Mouse (Mus musculus) bone marrow macrophage, adult 2 months (primary cell): ENCODE measurements around the gene Csnk2a1.
"Not testable (repeated sequence)": the region's sequence is repeated elsewhere in the genome, so short reads cannot be mapped to it uniquely, and the experiment has no call there.

Experiments used
- CTCF ChIP-seq: IDR thresholded peaks from 2 replicates; pipeline ENCODE4 v1.5.1; 2012; ENCODE audit warnings: low read depth, mild to moderate bottlenecking, low read length, moderate library complexity
- POLR2A ChIP-seq: IDR thresholded peaks from 2 replicates; pipeline ENCODE4 v1.6.1; 2012; ENCODE audit warnings: mild to moderate bottlenecking, low read depth, low read length, borderline replicate concordance

DNA sequence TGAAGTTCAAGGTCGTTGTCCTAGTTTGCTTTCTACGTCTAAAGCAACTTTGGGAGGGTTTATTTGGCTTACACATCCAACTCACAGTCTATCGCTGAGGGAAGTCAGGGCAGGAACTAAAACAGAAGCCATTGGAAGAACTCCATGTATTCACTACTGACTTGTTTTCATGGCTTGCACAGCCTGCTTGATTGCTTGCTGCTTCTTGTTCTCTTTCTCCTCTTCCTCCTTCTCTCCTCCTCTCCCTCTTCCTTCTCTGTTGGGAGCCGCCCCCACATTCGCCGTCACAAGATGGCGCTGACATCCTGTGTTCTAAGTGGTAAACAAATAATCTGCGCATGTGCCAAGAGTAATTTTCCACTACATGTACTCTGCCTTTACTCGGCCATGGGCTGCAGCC, 20.5 kb upstream of the Csnk2a1 start:
- not testable (repeated sequence) for TF ChIP-seq CTCF, POLR2A
